Mouse (Mus musculus): Measurements from ENCODE around the gene Slc26a6.

Slc26a6 gene

GRCm38 (mm10) chr9:108852976-108853375 lies at the start of gene Slc26a6:
Slc26a6 (plus strand) TSS chr9:108853283.
- no peak for DNase-seq (ENCODE audit: low spot score in 2 of 2)

GRCm38 (mm10) chr9:108805768-108806167 lies 47.3 kb upstream of the Slc26a6 start:
- DNase-seq (ENCODE audit: low spot score in 2 of 2), result no peak

DNA sequence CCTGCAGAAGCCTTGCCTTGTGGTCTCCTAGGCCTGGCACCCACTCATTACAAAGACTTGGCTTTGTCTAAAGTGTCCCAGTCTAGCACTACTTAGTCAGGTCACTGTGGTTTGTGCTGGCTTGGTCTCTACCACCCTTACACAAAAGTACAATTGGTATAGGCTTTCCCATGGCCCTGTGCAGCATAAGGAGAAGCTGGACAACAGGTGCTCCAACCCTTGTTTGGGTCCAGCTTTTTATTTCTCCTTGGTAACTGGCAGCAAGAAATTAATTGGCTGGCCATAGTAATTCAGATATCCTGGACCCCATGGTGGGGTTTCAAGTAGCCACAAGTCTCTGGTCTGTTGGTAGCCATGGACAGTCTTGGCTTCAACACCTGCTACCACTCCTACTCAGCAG lies 46.7 kb upstream of the Slc26a6 start:
- no peak for DNase-seq (ENCODE audit: low spot score in 2 of 2)

DNA sequence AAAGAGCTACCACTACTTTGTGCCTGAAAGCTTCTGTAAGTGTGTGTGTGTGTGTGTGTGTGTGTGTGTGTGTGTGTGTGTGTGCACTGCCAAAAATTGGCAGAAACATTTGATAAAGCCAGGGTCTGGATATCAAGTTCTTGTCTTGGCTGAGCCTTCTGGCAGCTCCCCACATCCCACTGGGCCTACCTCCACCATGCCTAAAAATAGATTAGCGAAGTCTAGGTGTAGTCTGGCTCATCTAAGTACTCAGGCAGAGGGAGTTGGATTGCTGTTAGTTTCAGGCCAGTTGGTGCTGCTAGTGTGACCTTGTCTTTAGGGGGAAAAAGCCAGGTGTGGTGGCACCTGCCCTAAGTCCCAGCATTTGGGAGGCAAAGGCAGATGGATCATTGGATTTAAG lies 46.3 kb upstream of the Slc26a6 start:
- no peak for DNase-seq (ENCODE audit: low spot score in 2 of 2)

GRCm38 (mm10) chr9:108807674-108808073 lies 45.4 kb upstream of the Slc26a6 start:
- no peak for DNase-seq (ENCODE audit: low spot score in 2 of 2)

- DNase-seq (ENCODE audit: low spot score in 2 of 2), result peak; percentile 90 to 95
These were observed 44.9 kb upstream of the Slc26a6 start, which contains the start of gene Nckipsd for GRCm38 (mm10) chr9:108808163-108808665. Nckipsd (plus strand) TSS chr9:108808368.

GRCm38 (mm10) chr9:108809188-108809587 lies 43.9 kb upstream of the Slc26a6 start:
- DNase-seq (ENCODE audit: low spot score in 2 of 2), result no peak

DNA sequence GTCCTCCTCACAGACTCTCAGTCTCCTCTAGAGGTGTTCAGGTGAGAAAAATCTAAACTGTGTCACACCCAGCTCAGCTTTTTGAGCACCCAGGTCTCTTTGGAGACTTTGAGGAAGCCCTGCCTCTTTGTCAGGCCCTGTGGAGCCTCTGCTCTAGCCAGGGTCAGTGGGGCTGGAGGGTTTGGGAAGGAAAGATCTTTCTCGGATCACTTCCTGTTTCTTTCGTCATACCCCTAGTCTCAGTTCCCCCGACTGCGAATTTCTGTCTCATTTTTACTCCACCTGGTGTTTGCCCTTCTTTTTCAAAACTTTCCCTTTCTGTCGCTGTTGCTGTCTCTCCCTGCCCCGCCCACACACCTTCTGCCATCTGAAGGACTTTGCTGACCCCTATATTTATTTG lies 43.4 kb upstream of the Slc26a6 start:
- DNase-seq (ENCODE audit: low spot score in 2 of 2), result no peak

DNA sequence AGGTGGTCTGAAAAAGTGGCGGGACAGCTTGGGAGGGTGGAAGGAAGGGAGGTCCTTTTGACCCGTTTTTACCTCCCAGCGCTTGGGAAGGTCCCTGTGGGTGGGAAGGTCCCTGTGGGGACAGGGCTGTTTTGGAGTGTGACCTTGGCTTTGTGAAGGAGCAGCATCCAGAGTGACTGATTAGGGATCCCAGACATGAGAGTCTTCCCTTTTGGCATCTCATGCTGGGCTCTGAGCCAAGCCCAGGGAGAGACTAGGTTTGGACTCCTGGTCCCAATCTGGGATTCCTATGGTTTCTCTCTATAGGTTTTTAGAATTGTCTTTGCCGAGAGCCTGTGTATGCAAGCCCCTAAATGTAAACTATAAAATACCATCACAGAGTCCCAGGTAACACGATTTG lies 42.6 kb upstream of the Slc26a6 start:
- no peak for DNase-seq (ENCODE audit: low spot score in 2 of 2)

DNA sequence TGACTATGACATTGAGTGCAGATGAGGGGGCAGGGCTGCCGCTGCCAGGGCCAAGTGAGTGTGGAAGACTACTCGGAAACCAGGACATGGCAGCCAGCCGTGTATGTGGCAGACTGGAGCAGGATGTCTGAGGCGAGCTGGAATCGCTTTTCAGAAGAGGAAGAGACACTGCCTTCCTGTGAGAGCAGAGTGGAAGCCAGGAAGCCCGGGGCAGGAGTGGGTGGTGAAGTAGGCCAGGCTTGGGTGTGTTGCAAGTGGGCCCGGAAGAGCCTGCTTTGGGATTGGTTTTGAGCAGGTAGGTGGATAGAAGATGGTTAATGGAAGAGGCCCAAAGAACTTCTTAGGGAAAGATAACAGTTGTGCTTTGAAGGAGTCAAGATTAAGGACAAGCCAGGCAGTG lies 37.5 kb upstream of the Slc26a6 start:
- DNase-seq (ENCODE audit: low spot score in 2 of 2), result no peak

DNA sequence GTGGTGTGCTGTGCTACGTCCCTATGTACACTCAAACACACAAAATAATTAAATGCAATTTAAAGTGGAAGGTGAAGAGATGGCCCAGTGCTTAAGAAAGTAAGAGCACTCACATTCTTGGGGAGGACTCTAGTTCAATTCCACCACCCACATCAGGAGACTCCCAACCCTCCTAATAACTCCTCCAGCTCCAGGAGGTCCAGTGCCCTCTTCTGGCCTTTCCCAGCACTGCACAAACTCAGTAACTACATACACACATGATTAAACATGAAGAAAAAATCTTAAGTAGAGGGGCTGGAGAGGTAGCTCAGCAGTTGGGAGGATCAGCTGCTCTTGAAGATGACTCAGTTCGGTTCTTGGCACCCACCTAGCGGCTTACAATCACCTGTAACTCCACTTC lies 33.6 kb upstream of the Slc26a6 start:
- peak in 1 of 2 experiments; percentile 28 for DNase-seq (ENCODE audit: low spot score in 2 of 2)

DNA sequence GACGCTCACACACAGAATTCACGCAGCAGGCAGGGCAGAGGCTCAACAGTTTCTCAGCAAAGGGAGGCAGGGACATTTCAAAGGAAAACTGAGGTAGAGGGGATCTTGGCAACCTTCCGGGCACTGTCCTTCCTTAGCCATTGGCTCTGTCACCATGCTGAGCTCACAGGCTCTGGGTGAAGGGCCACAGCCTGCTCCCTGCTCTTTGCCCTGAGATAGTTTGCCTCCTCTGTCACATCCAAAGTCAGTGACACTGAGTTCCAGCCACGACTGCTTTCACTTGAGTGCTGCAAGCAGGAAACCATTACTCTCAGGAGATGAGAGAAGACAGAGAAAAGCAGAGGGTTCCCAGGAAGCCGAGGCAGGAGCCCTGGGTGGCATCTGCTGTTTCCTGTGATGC lies 33.0 kb upstream of the Slc26a6 start:
- no peak for DNase-seq (ENCODE audit: low spot score in 2 of 2)

- no peak for DNase-seq (ENCODE audit: low spot score in 2 of 2)
These were observed 28.9 kb upstream of the Slc26a6 start for GRCm38 (mm10) chr9:108824144-108824685.

- no peak for DNase-seq (ENCODE audit: low spot score in 2 of 2)
These were observed 28.2 kb upstream of the Slc26a6 start for GRCm38 (mm10) chr9:108824755-108825413.

- no peak for DNase-seq (ENCODE audit: low spot score in 2 of 2)
These were observed 27.0 kb upstream of the Slc26a6 start, which contains the start of gene Celsr3 for GRCm38 (mm10) chr9:108825820-108826699. Celsr3 (plus strand) TSS chr9:108826320.

DNA sequence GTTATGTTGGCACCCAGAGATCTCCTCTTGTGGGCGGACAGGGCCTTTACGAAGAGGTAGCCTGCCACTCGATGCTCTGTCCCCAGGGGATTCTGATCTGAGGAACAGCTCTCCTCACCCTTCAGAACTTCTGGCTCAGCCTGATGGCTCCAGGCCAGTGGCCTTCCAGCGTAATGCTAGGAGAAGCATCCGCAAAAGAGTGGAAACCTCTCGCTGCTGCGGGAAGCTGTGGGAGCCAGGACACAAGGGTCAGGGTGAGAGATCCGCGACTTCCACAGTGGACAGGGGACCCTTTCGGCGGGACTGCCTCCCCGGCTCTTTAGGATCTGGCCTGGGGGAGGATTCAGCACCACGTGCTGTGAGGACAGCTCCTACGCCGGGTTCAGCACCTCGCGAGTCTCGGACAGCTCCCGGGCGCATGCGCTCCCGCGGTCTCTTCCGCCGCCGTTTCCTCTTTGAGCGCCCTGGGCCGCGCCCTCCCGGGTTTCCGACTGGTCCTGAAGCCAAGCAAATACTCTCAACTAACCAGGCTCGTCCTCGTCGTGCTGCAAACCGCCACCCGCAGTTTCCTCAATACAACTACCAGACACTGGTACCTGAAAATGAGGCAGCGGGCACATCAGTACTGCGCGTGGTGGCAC lies 26.3 kb upstream of the Slc26a6 start:
- peak; percentile 65 to 67 for DNase-seq (ENCODE audit: low spot score in 2 of 2)

DNA sequence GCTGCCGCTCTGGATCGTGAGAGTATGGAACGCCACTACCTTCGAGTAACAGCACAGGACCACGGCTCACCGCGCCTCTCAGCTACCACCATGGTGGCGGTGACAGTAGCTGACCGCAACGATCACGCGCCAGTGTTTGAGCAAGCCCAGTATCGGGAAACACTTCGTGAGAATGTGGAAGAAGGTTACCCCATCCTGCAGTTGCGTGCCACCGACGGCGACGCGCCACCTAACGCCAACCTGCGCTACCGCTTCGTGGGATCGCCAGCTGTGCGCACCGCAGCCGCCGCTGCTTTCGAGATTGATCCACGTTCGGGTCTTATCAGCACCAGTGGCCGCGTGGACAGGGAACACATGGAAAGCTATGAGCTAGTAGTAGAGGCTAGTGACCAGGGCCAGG lies 25.6 kb upstream of the Slc26a6 start:
- DNase-seq (ENCODE audit: low spot score in 2 of 2), result no peak

DNA sequence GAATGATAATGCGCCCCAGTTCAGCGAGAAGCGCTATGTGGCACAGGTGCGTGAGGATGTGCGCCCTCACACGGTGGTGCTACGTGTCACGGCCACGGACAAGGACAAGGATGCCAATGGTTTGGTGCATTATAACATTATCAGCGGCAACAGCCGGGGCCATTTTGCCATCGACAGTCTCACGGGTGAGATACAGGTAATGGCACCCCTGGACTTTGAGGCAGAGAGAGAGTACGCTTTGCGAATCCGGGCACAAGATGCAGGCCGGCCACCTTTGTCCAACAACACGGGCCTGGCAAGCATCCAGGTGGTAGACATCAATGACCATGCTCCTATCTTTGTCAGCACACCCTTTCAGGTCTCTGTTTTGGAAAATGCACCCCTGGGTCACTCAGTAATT lies 25.2 kb upstream of the Slc26a6 start:
- DNase-seq (ENCODE audit: low spot score in 2 of 2), result no peak

- DNase-seq (ENCODE audit: low spot score in 2 of 2), result no peak
These were observed 21.4 kb upstream of the Slc26a6 start for GRCm38 (mm10) chr9:108831637-108832036.

DNA sequence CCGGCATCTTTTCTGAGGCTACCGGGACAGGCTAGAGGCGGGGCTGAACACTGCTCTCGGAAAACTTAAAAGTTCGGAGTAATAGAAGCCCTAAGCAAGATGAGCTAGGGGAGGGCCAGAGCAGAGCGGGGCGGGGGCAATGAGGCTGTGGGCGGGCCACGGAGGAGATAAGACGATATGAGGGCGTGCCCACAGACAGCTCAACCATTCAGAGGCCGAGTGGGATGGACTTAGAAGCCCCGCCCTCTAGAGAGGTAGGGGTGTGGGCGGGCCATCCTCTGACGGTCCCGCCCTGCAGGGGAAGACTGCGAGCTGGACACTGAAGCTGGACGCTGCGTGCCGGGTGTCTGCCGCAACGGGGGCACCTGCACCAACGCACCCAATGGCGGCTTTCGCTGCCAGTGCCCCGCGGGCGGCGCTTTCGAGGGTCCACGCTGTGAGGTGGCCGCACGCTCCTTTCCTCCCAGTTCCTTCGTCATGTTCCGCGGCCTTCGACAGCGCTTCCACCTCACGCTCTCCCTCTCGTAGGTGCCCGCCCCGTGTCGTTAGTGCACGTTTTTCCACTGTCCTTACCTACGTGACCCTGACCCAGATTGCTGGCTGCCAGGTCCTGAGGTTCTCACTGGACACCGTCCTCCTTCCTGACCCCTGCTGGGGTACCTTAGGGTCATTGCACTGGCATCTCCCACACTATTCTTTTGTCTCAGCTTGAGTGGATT lies 20.5 kb upstream of the Slc26a6 start:
- peak; percentile 87 to 88 for DNase-seq (ENCODE audit: low spot score in 2 of 2)

DNA sequence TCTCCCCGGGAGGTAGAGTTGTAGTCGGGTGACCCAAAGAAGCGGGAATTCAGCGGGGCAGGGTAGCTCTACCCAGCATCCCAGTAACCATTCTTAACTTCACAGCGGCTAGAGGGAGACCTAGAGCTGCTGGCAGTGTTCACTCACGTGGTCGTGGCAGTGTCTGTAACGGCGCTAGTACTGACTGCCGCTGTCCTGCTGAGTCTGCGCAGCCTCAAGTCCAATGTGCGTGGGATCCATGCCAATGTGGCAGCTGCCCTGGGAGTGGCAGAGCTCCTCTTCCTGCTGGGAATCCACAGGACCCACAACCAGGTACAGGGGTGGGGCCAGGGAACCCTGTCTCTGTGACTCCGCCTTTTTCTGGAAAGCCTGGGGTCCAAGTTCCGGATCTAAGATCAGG lies 10.1 kb upstream of the Slc26a6 start:
- DNase-seq (ENCODE audit: low spot score in 2 of 2), result no peak
